Mouse (Mus musculus) erythroblast, embryonic 14.5 days (primary cell): ENCODE measurements around the gene Cux2.

ENCODE experiments used
- GATA1 ChIP-seq: IDR thresholded peaks from 2 replicates; pipeline ENCODE4 v1.6.1; 2012; ENCODE audit warnings: low read length, inconsistent platforms, mixed read lengths
- TAL1 ChIP-seq: IDR thresholded peaks from 3 replicates; pipeline ENCODE4 v1.6.1; 2012; ENCODE audit warnings: low read length, inconsistent platforms, mixed read lengths

DNA sequence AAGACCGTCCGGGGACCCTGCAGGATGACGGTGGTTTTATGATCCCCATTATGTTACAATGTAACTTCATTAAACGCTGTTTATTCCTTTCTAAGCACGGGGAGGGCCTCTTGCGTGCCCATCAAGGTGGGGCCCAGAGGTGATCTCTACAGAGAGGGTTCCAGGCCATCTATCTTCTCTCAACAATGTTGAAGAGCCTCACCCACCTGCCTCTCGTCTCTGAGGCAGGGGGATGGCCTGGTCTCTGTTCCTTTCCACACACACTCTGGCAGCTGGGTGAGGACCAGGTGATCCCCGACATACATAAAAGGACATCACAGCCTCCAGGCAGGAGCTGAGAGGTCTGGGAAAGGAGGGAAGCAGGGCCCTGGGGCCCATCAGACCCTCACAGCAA lies 100.9 kb downstream of the Cux2 start:
- no peak for TF ChIP-seq TAL1
- no peak for TF ChIP-seq GATA1
